Mouse (Mus musculus) embryonic facial prominence, embryonic 10.5 days (tissue): ENCODE data around the gene Abcb9. TPM values are rescaled to one million over a fixed set of nuclear protein-coding genes. Genes with fewer than 3 reads are reported as not detected.

Source experiments
- DNase-seq: peaks from one replicate; pipeline ENCODE4 v3.0.0-alpha.2; 2017; ENCODE audit warnings: low spot score
- H3K27ac ChIP-seq: fragments of 300-500 bp; sonication (generic); replicated peaks from 2 replicates; pipeline ENCODE4 v1.5.1; 2016; ENCODE audit warnings: mild to moderate bottlenecking
- H3K27me3 ChIP-seq: fragments of 300-500 bp; sonication (generic); replicated peaks from 2 replicates; pipeline ENCODE4 v1.6.1; 2016; ENCODE audit warnings: low read depth, mild to moderate bottlenecking; ENCODE audit not compliant: poor library complexity, severe bottlenecking
- H3K36me3 ChIP-seq: fragments of 300-500 bp; sonication (generic); replicated peaks from 2 replicates; pipeline ENCODE4 v1.6.1; 2016; ENCODE audit warnings: mild to moderate bottlenecking, moderate library complexity
- H3K4me1 ChIP-seq: fragments of 300-500 bp; sonication (generic); 2 replicates; pipeline ENCODE4 v1.6.1; 2016
- H3K4me3 ChIP-seq: fragments of 300-500 bp; sonication (generic); 2 replicates; pipeline ENCODE4 v1.5.1; 2016; ENCODE audit warnings: mild to moderate bottlenecking, moderate library complexity
- H3K9me3 ChIP-seq: fragments of 300-500 bp; sonication (generic); 2 replicates; pipeline ENCODE4 v1.6.1; 2016; ENCODE audit warnings: mild to moderate bottlenecking
- WGBS: fragments of 180-500 bp; shearing (Covaris S2); methylation state at CpG from one replicate; pipeline ENCODE4 v1.1.7; 2016; 5-methylcytosine and 5-hydroxymethylcytosine counted together
- polyA plus RNA-seq: library from polyadenylated mRNA; unstranded; fragments of >200 nt; fragmentation: Nextera tagmentation; extraction: Ambion mirVana; gene quantifications from 2 replicates; pipeline ENCODE4 v1.2.1, GENCODE M21; 2016

Abcb9 gene
- polyA plus RNA-seq, 1 experiment from 2014 or later, result 0.76 TPM

DNA sequence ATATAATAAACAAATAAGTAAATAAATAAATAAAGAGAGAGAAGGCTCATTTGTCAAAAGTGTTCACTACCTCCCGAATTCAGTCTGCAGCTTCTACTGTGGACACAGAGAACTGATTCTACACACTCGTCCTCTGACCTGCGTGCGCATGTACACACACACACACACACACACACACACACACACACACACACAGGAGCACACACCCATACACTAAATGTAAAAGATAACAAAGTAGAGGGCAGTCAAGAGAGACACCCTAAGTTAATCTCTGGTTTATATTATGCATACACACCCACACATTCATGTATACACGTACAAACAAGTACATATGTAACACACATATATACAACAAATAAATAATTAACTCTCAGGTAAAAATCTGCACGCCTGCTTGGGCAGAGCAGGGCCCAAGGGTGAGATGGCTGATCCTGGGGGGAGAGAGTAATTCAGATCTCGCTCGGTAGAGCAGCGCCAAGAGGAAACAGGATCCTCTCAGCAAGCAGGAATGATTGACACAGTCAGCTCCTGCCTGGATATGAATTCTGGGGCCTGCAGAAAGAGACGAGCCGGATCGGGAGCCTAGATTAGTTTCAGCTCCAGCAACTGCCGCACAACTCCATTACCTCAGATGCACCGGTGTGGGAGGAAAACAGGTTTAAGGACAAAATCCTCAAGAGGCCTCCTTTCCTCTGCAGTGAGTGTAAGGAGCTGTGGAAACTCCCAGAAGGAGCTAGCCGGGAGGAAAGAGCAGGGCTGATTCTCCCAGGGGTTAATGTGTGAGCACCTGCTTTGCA, 46.2 kb downstream of the Abcb9 start:
- Histone ChIP-seq H3K4me1 (peaks cover 37% of the 10 kb centered on the region), H3K4me3 (0 out of 2 replicates have a peak overlapping the region, but pooled peaks have one; percentile 2), H3K27ac (peak overlapping the region; percentile 52), H3K27me3 (no peaks in the 10 kb centered on the region), H3K36me3 (no peaks in the 10 kb centered on the region), H3K9me3 (no peaks in the 10 kb centered on the region)
- 63% methylated on average over 15 of the region's 15 CpGs for WGBS
- no peak for DNase-seq

DNA sequence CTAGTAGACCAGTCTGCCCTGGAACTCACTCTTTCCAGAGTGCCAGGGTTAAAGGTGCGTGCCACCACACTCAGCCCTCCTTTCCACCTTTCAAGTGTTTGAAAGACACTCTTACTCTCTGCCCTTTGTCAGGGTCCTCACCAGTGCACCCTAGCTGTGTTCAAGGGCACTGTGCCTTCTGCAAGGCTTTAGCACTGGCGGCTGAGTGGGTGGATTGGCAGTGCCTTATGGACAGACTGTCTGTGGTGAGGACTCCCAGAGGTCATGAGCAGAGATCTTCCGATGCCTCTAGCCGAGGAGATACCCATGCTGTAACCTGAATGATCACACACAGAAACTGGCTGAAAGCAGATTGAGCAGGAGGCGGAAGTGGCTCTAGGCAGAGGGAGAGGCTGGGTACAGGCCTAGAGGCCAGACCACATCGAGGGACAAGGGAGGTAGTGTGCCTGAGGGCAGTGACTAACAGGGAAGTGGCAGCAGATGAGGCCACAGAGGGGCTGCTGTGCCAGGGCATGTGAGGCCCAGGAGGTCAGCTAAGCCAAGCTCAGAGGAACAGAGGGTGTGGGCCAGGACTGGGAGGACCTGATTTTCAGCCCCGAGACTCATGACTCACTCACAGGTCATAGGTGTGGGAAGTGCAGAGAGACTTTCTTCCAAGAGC, 48.7 kb downstream of the Abcb9 start:
- DNase-seq, result no peak
- H3K4me3 ChIP-seq, result no peak overlapping the region
- no peaks in the 10 kb centered on the region for H3K36me3 ChIP-seq
- peak overlapping the region; percentile 57 for H3K27ac ChIP-seq
- 75% methylated on average over 7 of the region's 7 CpGs for WGBS
- no peaks in the 10 kb centered on the region for H3K27me3 ChIP-seq
- H3K4me1 ChIP-seq, result peaks cover 45% of the 10 kb centered on the region
- H3K9me3 ChIP-seq, result no peaks in the 10 kb centered on the region

GRCm38 (mm10) chr5:124045453-124046010, 50.1 kb downstream of the Abcb9 start:
- 56% methylated on average over 11 of the region's 11 CpGs for WGBS
- Histone ChIP-seq H3K27me3 (no peaks in the 10 kb centered on the region), H3K36me3 (no peaks in the 10 kb centered on the region), H3K27ac (no peak overlapping the region), H3K4me3 (no peak overlapping the region), H3K4me1 (peaks cover 38% of the 10 kb centered on the region), H3K9me3 (no peaks in the 10 kb centered on the region)
- DNase-seq, result no peak

DNA sequence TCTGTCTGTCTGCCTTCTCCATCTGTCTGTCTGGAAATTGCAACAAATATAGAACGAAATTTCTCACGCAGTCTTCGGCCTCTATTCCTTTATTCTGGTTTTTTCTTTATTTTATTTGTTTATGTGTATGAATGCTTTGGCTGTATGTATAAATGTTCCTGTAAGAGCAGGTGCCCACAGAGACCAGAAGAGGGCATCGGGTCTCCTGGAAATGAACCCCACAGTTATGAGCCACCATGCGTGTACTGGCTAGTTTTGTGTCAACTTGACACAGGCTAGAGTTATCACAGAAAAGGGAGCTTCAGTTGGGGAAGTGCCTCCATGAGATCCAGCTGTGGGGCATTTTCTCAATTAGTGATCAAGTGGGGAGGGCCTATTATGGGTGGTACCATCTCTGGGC, 51.6 kb downstream of the Abcb9 start:
- Histone ChIP-seq H3K9me3 (no peaks in the 10 kb centered on the region), H3K36me3 (no peaks in the 10 kb centered on the region), H3K4me3 (no peak overlapping the region), H3K27ac (peak overlapping the region; percentile 83), H3K27me3 (no peaks in the 10 kb centered on the region), H3K4me1 (peaks cover 23% of the 10 kb centered on the region)
- WGBS, result 82% methylated on average over 5 of the region's 5 CpGs
- DNase-seq, result no peak

- Histone ChIP-seq H3K27ac (peak overlapping the region; percentile 83), H3K27me3 (no peaks in the 10 kb centered on the region), H3K9me3 (no peaks in the 10 kb centered on the region), H3K4me3 (no peak overlapping the region), H3K36me3 (no peaks in the 10 kb centered on the region), H3K4me1 (peaks cover 23% of the 10 kb centered on the region)
- peak; percentile 61 for DNase-seq
- 28% methylated on average over 10 of the region's 10 CpGs for WGBS
Observed at GRCm38 (mm10) chr5:124043212-124043978, 52.2 kb downstream of the Abcb9 start.

DNA sequence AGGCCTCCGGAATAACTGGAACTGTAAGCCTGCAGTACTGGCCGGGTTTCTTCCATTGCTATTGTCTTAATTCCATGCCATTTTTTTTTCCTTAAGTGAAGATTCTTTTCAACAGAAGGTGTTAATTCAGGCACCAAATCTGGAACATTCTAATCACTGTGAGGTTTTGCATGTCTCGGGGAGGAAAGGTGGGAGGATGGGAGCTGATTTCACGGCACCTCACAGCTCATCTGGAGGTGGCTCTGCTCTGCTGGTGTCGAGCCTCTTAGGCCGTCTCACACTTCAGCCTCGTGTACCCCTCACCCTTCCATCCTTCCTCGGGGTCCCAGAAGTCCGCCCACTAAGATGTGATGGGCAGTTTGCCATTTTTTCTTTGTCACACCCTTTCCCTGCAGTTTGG, 54.5 kb downstream of the Abcb9 start:
- 81% methylated on average over 9 of the region's 9 CpGs for WGBS

GRCm38 (mm10) chr5:124039602-124040001, 56.0 kb downstream of the Abcb9 start:
- no peak for DNase-seq
- no peaks in the 10 kb centered on the region for H3K27me3 ChIP-seq
- no peaks in the 10 kb centered on the region for H3K36me3 ChIP-seq
- H3K9me3 ChIP-seq, result no peaks in the 10 kb centered on the region
- no peak overlapping the region for H3K4me3 ChIP-seq
- peaks cover 23% of the 10 kb centered on the region for H3K4me1 ChIP-seq
- no peak overlapping the region for H3K27ac ChIP-seq
- 92% methylated on average over 6 of the region's 6 CpGs for WGBS

More for the DNA sequence above, 54.5 kb downstream of the Abcb9 start:
- no peaks in the 10 kb centered on the region for H3K27me3 ChIP-seq
- no peaks in the 10 kb centered on the region for H3K9me3 ChIP-seq
- peaks cover 31% of the 10 kb centered on the region for H3K4me1 ChIP-seq
- no peak overlapping the region; the same call in 1 of the 2 replicates for H3K27ac ChIP-seq
- no peak for DNase-seq
- H3K36me3 ChIP-seq, result no peaks in the 10 kb centered on the region
- H3K4me3 ChIP-seq, result no peak overlapping the region

DNA sequence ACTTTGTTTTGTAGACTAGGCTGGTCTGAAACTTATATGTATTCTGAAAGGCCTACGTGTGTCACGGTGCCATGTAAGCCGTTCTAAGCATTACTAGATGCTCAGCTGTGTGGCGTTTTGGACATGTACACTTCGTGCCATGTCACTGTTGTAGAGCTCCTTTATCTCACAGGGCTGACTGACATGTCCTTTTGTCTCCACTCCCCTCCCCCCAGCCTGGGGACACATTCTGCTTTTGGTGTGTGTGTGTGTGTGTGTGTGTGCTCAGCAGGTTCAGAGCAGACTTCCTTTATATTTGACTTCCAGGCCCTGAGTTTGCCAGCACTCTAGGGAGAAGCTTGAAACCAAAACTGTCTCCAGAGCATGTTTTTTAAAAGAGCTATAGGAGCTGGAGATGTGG, 58.8 kb downstream of the Abcb9 start:
- WGBS, result 53% methylated on average over 5 of the region's 5 CpGs

GRCm38 (mm10) chr5:124036341-124036740, 59.3 kb downstream of the Abcb9 start:
- WGBS, result 37% methylated on average over 6 of the region's 6 CpGs
- Histone ChIP-seq H3K27ac (peak overlapping the region; percentile 59), H3K4me3 (no peak overlapping the region), H3K27me3 (no peaks in the 10 kb centered on the region), H3K9me3 (no peaks in the 10 kb centered on the region), H3K36me3 (no peaks in the 10 kb centered on the region), H3K4me1 (peaks cover 21% of the 10 kb centered on the region)
- no peak for DNase-seq

More for the DNA sequence above, 58.8 kb downstream of the Abcb9 start:
- H3K27ac ChIP-seq, result peak overlapping the region; percentile 59
- H3K36me3 ChIP-seq, result no peaks in the 10 kb centered on the region
- H3K4me1 ChIP-seq, result peaks cover 19% of the 10 kb centered on the region
- H3K27me3 ChIP-seq, result no peaks in the 10 kb centered on the region
- peak; percentile 45 for DNase-seq
- no peak overlapping the region for H3K4me3 ChIP-seq
- H3K9me3 ChIP-seq, result no peaks in the 10 kb centered on the region

DNA sequence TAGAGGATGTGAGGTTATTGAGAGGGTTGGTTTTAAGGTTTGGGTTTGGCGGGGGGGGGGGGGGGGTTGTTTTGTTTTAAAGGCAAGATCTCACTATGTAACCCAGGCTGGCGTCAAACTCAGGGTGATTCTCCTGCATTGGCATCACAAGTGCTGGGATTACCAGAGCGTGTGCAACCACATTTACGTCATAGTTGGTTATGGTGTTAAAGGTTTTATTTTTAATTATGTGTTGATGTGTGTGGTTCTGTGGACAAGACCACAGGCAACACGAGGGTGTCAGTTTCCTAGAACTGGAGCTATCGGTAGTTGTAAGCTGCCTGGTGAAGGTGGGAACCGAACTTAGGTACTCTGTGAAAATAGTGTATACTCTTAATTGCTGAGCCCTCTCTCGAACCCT, 59.8 kb downstream of the Abcb9 start:
- no peak for DNase-seq
- Histone ChIP-seq H3K4me1 (peaks cover 26% of the 10 kb centered on the region), H3K27me3 (no peaks in the 10 kb centered on the region), H3K27ac (no peak overlapping the region), H3K4me3 (no peak overlapping the region), H3K9me3 (no peaks in the 10 kb centered on the region), H3K36me3 (no peaks in the 10 kb centered on the region)
- WGBS, result 76% methylated on average over 8 of the region's 8 CpGs

DNA sequence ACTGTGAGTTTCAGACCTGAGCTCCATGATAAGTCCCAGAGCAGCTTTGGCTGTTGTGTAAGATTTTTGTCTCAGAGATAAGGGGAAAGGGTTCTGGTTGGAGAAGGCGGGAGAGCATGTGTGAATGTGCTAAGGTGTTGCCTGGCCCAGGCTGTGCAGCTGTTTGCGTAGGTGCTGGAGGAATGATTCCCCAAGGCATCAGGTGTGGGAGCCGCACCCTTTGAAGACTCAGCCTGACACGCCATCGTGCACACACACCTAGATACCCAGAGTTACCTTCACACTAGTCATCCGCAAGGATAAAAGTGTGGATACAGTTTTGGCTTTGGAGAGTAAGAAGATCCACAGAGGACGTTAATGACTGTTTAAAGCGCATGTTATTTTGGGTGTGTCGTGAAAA, 60.2 kb downstream of the Abcb9 start:
- no peaks in the 10 kb centered on the region for H3K27me3 ChIP-seq
- 89% methylated on average over 9 of the region's 9 CpGs for WGBS
- no peaks in the 10 kb centered on the region for H3K9me3 ChIP-seq
- no peaks in the 10 kb centered on the region; the same call in 1 of the 2 replicates for H3K36me3 ChIP-seq
- H3K4me1 ChIP-seq, result peaks cover 30% of the 10 kb centered on the region
- no peak overlapping the region for H3K27ac ChIP-seq
- no peak for DNase-seq
- no peak overlapping the region for H3K4me3 ChIP-seq

- Histone ChIP-seq H3K27ac (no peak overlapping the region), H3K4me1 (peaks cover 40% of the 10 kb centered on the region), H3K4me3 (no peak overlapping the region), H3K27me3 (no peaks in the 10 kb centered on the region), H3K36me3 (peaks cover 9% of the 10 kb centered on the region), H3K9me3 (no peaks in the 10 kb centered on the region)
- no peak for DNase-seq
- WGBS, result 78% methylated on average over 11 of the region's 11 CpGs
Observed at GRCm38 (mm10) chr5:124034471-124034870, 61.1 kb downstream of the Abcb9 start.
